Mouse (Mus musculus) brain, adult 2 months (tissue): ENCODE results near the gene Med16.
A peak's percentile ranks its signal among the peaks of the same experiment; 100 is the strongest.

ENCODE experiments used
- DNase-seq: peaks from one replicate; pipeline ENCODE4 v3.0.0; 2011; ENCODE audit warnings: low read depth, low spot score

The Med16 gene

DNA sequence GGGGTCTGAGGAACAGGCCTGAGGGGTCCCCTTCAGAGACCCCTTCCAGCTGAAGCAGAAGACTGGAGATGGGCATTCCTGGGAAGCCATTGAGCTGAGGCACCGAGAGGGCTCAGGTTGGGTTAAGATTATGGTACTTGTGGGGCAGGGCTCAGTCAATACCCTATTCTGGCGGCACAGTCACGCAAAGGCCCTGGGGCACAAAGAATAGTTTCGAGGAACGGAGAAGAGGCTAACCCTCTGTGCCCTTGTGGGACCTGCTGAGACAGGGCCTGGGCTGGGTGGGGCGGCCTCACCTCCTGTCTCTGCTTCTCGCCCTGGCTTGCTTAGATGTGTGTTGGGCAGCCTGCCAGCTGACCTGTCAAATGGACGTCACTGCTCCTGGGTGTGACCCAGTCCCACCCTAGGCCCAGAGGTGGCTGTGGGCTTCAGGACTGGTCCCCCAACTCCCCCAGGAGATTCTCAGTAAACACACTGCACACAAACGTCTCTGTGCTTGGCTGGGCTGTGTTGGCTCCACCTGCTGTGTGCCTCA is 24.5 kb upstream of the Med16 start:
- DNase-seq: no peak

- peak; percentile 78 for DNase-seq
Measured at GRCm38 (mm10) chr10:79932736-79933135, 24.0 kb upstream of the Med16 start.

DNA sequence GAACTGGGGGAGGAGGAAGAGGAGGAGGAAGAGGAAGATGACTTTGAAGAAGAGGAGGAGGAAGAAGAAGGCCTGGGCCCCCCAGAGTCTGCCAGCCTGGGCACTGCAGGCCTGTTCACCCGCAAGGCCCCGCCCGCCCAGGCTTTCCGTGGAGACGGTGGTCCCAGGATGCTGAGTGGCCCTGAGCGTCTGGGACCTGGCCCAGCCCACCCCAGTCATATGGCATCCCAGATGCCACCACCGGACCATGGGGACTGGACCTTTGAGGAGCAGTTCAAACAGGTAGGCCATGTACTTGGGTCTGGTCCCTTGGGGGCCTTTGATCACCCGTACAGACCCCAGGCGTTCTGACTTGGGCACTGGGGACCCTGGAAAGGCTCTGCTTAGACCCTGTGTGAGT is 23.1 kb upstream of the Med16 start:
- DNase-seq: no peak

GRCm38 (mm10) chr10:79930826-79931186 is 22.1 kb upstream of the Med16 start:
- no peak for DNase-seq

DNA sequence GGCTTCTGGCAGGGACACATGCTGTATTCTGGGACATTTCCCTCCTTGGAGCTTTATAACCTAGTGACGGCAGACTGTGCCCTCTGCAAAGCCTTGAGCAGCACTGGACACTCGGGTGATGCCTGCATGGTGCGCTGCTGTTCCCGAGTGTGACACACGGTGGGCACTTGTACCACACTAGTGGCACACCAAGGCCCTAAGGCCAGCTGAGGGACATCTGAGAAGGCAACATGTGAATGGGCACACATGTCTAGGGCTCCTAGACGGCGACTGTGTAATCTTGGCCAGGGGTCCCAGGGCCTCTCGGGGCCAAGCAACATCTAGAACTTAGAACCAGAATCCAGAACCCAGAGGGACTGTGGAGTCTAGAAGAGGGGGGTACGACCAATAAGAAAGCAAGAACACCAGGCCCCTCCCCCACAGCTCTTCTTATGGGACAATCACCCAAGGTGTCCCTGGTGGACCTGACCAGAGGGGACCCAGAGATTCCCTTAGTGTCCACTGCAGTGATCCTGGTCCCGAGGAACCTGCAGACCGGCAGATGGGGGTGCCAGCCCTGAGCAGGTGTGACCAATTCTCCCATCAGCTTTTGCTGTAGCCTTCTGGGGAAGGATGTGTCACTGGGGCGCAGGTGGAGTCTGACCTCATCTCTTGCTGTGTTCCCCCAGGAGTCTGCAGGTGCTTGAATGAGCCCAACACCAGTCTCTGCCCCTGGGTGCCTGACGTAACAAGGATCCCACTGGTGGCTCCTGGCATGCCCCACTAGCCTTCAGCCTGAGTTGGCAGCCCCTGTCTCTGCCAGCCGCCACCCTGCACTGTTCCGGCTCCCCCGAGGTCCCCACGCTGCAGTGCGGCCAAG is 21.5 kb upstream of the Med16 start:
- no peak for DNase-seq

DNA sequence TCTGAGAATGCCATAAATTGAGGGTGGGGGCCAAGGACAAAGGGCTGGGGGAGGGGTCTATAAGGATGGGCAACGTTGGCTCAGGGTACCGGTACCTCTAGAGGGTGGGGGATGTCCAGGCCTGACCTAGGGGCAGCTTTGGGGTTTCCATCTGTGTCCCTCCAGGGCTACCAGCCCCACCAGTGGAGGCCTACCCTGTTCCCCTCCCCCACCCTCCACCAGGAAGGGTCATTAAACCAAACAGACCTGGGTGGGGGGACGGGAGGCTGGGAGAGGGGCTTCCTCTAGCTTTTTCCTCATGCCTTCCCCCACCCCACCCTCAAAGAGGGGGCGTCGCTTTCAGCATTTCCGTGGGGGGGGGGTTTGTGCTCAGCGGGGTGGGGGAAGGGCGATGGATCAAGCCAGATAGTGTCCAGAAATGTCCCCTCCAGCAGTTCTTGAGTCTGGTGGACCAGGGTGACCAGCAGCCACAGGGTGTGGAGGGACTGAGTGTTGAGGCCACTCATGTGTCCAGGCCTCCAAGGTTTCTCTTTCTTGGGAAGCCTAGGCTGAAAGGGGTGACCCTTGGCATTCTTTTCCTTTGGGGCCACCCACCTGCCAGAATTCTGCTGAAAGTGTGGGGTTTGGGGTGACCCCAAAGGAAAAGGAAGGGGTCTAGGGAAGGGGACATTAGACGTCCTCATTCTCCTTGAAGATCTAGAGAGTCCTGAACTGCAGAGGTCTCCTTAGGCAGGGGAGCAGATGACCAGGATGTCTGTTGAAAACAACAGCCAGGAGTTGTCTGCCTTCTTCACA is 20.4 kb upstream of the Med16 start:
- DNase-seq: no peak

DNA sequence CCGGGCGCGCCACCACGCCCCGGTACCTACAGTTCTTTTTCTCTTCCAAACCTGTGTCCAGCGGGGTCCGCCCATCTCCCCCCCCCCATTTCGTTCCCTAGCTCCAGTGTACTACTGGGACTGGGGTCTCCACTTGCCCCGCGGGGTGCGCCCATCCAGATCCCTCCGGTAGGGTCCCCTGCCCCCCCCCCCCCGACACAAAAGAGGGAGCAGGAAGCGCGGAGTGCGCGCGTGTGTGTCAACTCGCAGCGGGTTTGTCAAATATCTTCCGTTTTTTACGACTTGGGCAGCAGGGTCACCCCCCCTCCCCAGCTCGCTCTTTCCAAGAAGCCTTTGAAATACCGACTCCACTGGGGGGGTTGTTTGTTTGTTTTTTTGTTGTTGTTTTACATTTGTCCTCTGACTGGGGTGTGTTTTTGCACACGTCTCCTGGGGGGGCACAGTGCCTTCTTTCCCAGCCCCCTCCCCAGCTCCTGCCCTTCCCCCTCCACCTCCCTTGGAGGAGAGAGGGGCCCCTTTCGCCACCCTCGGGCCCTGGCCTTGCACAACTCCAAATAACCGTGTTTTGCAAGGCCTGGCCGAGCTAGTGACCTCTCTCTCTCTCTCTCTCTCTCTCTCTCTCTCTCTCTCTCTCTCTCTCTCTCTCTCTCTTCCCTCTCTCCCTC is 19.4 kb upstream of the Med16 start:
- no peak for DNase-seq

DNA sequence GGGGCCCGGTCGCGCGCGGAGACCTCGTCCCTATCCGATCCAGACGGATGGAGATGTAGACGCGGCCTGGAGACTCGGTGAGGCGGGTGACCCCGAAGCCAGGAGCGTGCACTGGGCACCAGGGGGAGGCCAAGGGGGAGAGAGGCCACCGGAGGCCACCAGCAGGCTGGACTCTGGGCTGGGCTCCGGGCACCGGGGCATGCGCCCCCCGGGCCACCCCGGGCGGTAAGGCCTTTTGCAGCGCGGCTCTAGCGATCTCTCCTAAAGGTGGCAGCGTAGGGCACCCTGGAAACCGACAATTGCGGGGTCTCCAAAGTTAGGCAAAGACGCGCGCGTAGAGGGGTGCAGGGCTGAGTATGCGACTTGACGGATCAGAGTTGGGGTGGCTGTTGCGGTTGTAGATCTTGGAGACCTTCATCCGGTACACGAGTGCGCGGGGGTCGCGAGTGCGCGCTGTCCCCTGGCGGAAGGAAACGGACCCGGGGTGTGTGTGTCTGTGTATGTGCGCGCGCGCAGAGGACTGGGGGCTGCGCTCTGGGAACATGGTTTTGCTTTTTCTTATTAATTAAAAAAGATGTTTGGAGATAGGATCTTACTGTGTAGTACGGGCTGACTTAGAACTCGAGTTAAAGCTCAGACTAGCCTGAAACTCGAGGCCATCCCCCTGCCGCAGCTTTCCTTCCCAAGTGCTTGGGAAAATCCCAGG is 18.8 kb upstream of the Med16 start:
- DNase-seq: peak; percentile 52

DNA sequence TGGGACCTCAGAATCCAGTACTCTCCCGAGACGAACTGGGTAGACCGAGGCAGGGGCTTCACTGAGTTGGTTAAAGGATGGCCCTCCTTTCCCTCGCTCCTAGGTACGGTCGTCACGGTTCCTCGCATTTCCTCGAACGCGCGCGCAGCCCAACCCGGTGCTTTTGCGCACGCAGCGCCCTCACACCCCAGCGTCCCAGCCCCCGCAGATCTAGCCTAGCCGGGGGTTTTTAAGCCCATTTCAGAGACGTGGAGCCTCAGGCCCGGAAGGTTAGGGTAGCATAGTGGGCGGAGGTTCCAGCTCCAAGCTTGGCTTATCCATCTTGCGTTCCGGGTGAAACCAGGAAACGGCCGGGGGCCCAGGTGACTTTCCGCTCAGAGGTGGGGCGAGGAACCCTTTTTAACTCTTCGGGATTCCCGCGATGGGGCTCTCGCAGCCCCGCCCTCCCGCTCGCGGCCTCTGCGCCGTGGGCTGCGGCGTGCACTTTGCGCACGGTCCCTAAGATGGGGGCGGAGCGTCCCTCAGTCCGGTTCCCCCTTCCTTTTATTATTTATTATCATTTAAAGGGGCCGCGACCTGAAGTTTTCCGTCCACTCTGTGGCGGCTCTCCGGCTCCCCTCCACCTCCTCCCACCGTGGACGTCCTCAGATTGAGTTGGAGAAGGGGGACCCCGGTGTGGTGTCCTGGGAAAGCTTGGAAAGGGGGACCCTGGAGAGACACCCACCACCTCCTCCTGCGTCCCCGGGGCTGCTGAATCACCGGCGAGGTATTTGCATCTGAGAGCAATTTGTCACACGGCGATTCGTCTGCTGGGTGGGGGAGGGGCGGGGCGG is 18.0 kb upstream of the Med16 start, which contains the start of gene Arid3a:
Gene Arid3a (plus strand): TSS at position 553 of the 833 bp plus-strand sequence.
- peak; percentile 96 for DNase-seq

- no peak for DNase-seq
Measured at GRCm38 (mm10) chr10:79925785-79926490, 17.2 kb upstream of the Med16 start.

- DNase-seq: peak; percentile 94
Measured at GRCm38 (mm10) chr10:79924998-79925784, 16.5 kb upstream of the Med16 start.

DNA sequence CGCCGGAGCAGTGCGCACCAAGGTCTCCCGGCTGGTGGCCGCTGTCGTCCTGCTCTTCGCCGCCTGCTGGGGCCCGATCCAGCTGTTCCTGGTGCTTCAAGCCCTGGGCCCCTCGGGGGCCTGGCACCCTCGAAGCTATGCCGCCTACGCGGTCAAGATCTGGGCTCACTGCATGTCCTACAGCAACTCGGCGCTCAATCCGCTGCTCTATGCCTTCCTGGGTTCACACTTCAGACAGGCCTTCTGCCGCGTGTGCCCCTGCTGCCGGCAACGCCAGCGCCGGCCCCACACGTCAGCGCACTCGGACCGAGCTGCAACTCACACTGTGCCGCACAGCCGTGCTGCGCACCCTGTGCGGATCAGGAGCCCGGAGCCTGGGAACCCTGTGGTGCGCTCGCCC is 12.8 kb upstream of the Med16 start:
- no peak for DNase-seq

DNA sequence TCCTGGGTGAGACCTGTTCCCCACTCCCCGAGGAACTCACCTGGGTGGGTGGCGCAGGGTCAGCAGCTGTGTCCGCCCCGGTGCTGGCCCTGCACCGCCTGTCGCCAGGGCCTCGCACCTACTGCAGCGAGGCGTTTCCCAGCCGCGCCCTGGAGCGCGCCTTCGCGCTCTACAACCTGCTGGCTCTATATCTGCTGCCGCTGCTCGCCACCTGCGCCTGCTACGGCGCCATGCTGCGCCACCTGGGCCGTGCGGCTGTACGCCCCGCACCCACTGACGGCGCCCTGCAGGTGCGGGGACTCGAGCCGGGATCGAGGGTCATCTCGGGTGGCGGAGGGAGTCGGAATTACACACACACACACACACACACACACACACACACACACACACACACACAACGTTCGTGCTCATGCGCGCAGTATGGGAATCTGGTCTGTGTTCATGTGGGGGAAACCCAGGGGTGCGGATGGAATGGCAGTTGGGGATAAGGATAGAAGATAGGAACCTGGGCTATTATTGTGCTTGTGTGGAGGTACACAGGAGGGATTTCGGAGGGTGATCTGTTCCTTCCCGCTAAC is 12.3 kb upstream of the Med16 start, which contains the start of gene R3hdm4:
Gene R3hdm4 (minus strand): TSS at position 251 of the 578 bp plus-strand sequence.
- DNase-seq: peak; percentile 50

DNA sequence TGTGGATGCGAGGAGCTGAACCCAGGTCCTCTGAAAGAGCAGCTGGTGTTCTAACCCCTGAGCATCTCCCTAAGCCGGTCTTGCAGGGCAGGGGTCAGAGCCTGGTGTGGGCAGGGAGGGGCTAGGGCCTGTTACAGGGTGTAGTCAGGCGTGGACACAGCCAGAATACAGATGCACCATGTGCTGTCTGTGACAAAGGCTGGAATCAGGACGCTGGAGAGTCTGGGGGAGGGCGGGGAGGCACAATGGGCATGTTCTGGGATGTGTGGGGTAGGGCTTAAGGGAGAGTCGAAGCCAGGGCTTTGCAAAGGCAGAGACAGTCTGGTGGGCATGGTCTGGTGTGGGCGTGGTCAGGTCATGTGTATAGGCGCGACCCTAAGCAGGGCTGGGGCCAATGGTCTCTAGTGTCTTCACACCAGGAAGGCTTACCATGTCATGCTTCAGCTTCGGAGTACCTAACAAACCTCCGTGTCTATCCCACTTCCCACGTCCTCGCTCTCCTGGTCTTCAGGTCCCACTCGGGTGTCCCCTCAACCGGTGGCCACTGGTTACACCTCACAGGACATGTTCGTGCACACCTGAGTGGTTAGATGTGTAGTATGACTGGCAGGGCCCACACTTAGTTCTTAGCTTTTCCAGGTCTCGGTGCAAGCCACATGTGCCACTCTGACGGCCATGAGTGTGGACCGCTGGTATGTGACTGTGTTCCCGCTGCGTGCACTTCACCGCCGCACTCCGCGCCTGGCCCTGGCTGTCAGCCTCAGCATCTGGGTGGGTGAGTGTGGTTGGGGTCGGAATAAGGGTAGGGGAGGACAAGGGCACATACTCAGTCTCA is 11.6 kb upstream of the Med16 start:
- no peak for DNase-seq

GRCm38 (mm10) chr10:79919251-79919849 is 10.6 kb upstream of the Med16 start:
- DNase-seq: no peak

GRCm38 (mm10) chr10:79918231-79919078 is 9.7 kb upstream of the Med16 start:
- peak; percentile 77 for DNase-seq
